Mouse (Mus musculus) neural tube, embryonic 14.5 days (tissue): Measurements from ENCODE around the gene Ccdc185. TPM values are rescaled to one million over a fixed set of nuclear protein-coding genes. Genes with fewer than 3 reads are reported as not detected.

Source experiments
- ATAC-seq: fragments of 200-750 bp; cut with Nextera tagmentation; 2 replicates; pipeline ENCODE4 v1.8.0; 2017; ENCODE audit warnings: low read depth, mild to moderate bottlenecking, moderate TSS enrichment, moderate library complexity
- H3K27ac ChIP-seq: fragments of 300-500 bp; sonication (generic); 2 replicates; pipeline ENCODE4 v1.5.1; 2014; ENCODE audit warnings: low read depth, mild to moderate bottlenecking, control low read depth, low read length, moderate library complexity, mixed read lengths
- H3K27me3 ChIP-seq: fragments of 300-500 bp; sonication (generic); 2 replicates; pipeline ENCODE4 v1.6.1; 2014; ENCODE audit warnings: low read length; ENCODE audit not compliant: control insufficient read depth, insufficient read depth
- H3K36me3 ChIP-seq: fragments of 300-500 bp; sonication (generic); 2 replicates; pipeline ENCODE4 v1.6.1; 2014; ENCODE audit warnings: low read length, mixed read lengths; ENCODE audit not compliant: control insufficient read depth, insufficient read depth
- H3K4me1 ChIP-seq: fragments of 300-500 bp; sonication (generic); 2 replicates; pipeline ENCODE4 v1.6.1; 2014; ENCODE audit warnings: low read length; ENCODE audit not compliant: control insufficient read depth, insufficient read depth
- H3K4me2 ChIP-seq: fragments of 300-500 bp; sonication (generic); 2 replicates; pipeline ENCODE4 v1.6.1; 2014; ENCODE audit warnings: mild to moderate bottlenecking, low read depth, low read length, control low read depth
- H3K4me3 ChIP-seq: fragments of 300-500 bp; sonication (generic); 2 replicates; pipeline ENCODE4 v1.5.1; 2014; ENCODE audit warnings: low read depth, low read length, control low read depth, mixed read lengths
- H3K9ac ChIP-seq: fragments of 300-500 bp; sonication (generic); replicated peaks from 2 replicates; pipeline ENCODE4 v1.6.1; 2014; ENCODE audit warnings: low read depth, mild to moderate bottlenecking, control low read depth, low read length, mixed read lengths
- H3K9me3 ChIP-seq: fragments of 300-500 bp; sonication (generic); 2 replicates; pipeline ENCODE4 v1.6.1; 2016; ENCODE audit warnings: low read length; ENCODE audit not compliant: control insufficient read depth
- WGBS: fragments of 180-500 bp; shearing (Covaris S2); extraction: QIAGEN DNeasy Blood & Tissue Kit; methylation state at CpG from one replicate; pipeline ENCODE4 v1.1.7; 2014; 5-methylcytosine and 5-hydroxymethylcytosine counted together
- polyA plus RNA-seq: library from polyadenylated mRNA; unstranded; fragments of >200 nt; fragmentation: Nextera tagmentation; extraction: Ambion mirVana; gene quantifications from 2 replicates; pipeline ENCODE4 v1.2.1, GENCODE M21; 2014

The Ccdc185 gene
- polyA plus RNA-seq, 1 experiment from 2014 or later, result not detected

DNA sequence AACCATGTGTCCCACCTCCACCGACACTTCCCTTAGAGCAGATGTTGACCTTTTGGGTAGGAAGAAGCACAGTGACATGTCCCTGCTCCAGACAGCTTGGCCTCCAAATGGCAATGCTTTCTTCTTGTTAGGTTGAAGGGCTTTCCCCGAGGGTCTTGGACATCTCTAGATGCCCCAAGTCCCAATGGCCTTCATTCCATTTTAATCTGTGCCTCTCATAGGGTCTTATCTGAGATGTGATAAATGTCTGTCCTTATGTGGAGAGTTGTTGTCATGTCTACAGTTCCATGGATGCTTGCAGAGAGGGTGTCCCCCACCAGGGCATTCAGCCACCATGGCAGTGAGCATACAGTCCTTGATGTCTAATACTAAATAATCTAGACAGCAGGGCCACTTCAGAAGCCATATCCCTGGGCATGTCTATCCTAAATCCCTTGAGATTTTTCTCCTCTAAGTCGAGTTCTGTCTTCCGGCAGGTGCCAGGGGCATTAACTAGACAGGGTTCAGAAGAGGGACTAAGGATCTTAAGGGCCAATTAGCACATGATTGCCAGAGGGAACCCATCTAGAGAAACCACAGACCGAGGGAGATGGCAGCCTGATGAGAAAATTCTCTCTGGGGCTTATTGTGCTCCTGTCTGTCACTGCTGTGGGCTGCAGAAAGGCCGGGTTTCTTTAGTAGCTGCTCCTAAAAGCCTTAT, 34.6 kb downstream of the Ccdc185 start:
- no peak overlapping the region for H3K4me2 ChIP-seq
- no peaks in the 10 kb centered on the region for H3K4me1 ChIP-seq
- no peak overlapping the region for H3K27ac ChIP-seq
- no peak overlapping the region for H3K9ac ChIP-seq
- no peak for ATAC-seq
- H3K36me3 ChIP-seq, result no peaks in the 10 kb centered on the region
- WGBS, result 70% methylated on average over 6 of the region's 6 CpGs
- H3K27me3 ChIP-seq, result no peaks in the 10 kb centered on the region
- H3K9me3 ChIP-seq, result no peaks in the 10 kb centered on the region
- H3K4me3 ChIP-seq, result no peak overlapping the region

GRCm38 (mm10) chr1:182711360-182711933, 37.5 kb downstream of the Ccdc185 start:
- H3K4me1 ChIP-seq, result no peaks in the 10 kb centered on the region
- no peak overlapping the region for H3K9ac ChIP-seq
- no peak overlapping the region for H3K4me2 ChIP-seq
- H3K27ac ChIP-seq, result no peak overlapping the region
- no peak for ATAC-seq
- H3K4me3 ChIP-seq, result no peak overlapping the region
- H3K9me3 ChIP-seq, result no peaks in the 10 kb centered on the region
- WGBS, result 44% methylated on average over 7 of the region's 7 CpGs
- no peaks in the 10 kb centered on the region for H3K36me3 ChIP-seq
- no peaks in the 10 kb centered on the region for H3K27me3 ChIP-seq

GRCm38 (mm10) chr1:182707459-182707858, 41.5 kb downstream of the Ccdc185 start:
- H3K4me1 ChIP-seq, result no peaks in the 10 kb centered on the region
- H3K4me2 ChIP-seq, result no peak overlapping the region
- H3K9ac ChIP-seq, result no peak overlapping the region
- no peaks in the 10 kb centered on the region for H3K27me3 ChIP-seq
- no peak for ATAC-seq
- H3K36me3 ChIP-seq, result no peaks in the 10 kb centered on the region
- no peak overlapping the region for H3K4me3 ChIP-seq
- H3K27ac ChIP-seq, result no peak overlapping the region
- 88% methylated on average over 4 of the region's 4 CpGs for WGBS
- no peaks in the 10 kb centered on the region for H3K9me3 ChIP-seq

DNA sequence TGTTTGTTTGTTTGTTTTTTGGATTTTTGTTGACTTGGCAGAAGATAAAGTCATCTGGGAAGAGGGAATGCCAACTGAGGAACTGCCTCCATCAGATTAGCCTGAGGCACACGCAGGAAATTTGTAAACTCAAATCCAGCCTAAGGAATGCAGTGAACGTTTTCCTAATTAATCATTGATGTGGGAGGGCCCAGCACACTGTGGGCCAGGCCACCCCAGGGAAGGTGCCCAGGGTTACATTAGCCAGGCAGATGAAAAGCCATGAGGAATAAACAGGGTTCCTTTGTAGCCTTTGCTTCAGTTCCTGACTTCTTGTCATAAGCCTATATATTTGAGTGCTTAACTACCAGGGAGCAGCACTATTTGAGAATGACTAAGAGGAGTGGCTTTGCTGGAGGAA, 44.1 kb downstream of the Ccdc185 start:
- Histone ChIP-seq H3K9ac (no peak overlapping the region), H3K4me3 (no peak overlapping the region), H3K27me3 (no peaks in the 10 kb centered on the region), H3K9me3 (no peaks in the 10 kb centered on the region), H3K36me3 (no peaks in the 10 kb centered on the region), H3K4me1 (peaks cover 3% of the 10 kb centered on the region; the same call in 1 of the 2 replicates), H3K4me2 (no peak overlapping the region), H3K27ac (no peak overlapping the region)
- no peak for ATAC-seq
- WGBS, result 57% methylated on average over 2 of the region's 2 CpGs

DNA sequence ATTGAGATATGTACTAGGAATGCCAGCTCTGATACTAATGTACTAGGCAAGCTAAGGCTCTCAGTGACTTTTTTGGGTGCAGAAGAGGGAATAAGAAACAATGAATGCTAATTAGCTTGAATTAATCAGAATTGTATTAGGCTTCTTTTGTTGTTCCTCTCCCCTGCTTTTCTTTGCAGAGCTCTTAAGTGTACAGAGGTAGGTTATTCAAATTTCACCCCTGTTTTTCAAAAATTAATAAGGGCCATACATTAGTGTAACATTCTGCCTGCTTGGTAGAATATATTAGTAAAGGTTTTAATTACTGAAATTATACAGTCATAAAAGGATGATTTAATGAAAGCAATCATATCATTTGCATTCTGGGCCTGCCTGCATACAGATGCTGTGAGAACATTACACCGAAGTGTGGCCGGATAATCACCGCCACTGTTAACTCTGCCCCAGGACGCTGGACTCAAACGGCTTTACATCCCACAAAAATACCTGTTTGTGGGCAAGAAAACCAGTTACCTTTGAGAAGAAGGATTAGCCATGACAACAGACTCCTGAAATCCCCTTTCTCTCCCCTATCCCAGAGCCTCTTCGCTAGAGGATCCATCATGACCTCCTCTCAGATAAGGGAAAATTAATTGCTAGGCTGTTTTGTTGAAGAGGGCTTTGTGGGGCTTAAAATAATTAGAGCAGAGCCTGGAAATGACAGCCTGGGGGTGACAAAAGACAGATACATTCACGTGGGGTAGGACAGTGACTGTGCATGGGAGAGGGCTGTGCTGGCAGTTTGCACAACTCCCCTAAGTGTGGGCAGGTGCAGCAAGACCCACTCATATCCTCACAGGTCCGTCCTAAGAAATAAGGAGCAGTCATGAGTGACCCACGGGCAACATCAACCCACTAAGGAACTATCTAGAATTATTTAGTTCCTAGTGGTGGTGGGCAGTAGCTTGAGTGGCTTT, 49.3 kb downstream of the Ccdc185 start:
- Histone ChIP-seq H3K4me2 (no peak overlapping the region), H3K9me3 (no peaks in the 10 kb centered on the region), H3K27me3 (no peaks in the 10 kb centered on the region), H3K9ac (no peak overlapping the region), H3K36me3 (no peaks in the 10 kb centered on the region), H3K4me3 (no peak overlapping the region), H3K27ac (no peak overlapping the region), H3K4me1 (peaks cover 5% of the 10 kb centered on the region; the same call in 1 of the 2 replicates)
- ATAC-seq, result peak; percentile 41
- 40% methylated on average over 9 of the region's 9 CpGs for WGBS

Other genes starting within 250 kb of the Ccdc185 start
- gene Capn2, start 231.6 kb downstream of the Ccdc185 start, polyA plus RNA-seq, result 64.8 and 91.7 TPM in 2 replicates
- gene Capn8, start 184.2 kb downstream of the Ccdc185 start, polyA plus RNA-seq, result 0.14 TPM in 1 of 2 replicates, not detected in the other
- 88.5 and 98.3 TPM in 2 replicates for gene Susd4, start 14.7 kb upstream of the Ccdc185 start, polyA plus RNA-seq
- gene Tlr5, start 205.6 kb upstream of the Ccdc185 start, polyA plus RNA-seq, result 0.24 and 0.93 TPM in 2 replicates